Mouse (Mus musculus): ENCODE measurements around the gene Ccr8. TPM values are rescaled to one million over a fixed set of nuclear protein-coding genes. Genes with fewer than 3 reads are reported as not detected.

The Ccr8 gene
- polyA plus RNA-seq, 1 experiment from 2014 or later = 0.79 TPM

- peaks cover 15% of the 10 kb centered on the region for H3K36me3 ChIP-seq
- no peak overlapping the region for H3K9ac ChIP-seq
- no peak overlapping the region for H3K4me3 ChIP-seq
- WGBS = 98% methylated on average over 2 of the region's 2 CpGs
- no peaks in the 10 kb centered on the region for H3K27me3 ChIP-seq
- H3K9me3 ChIP-seq = no peaks in the 10 kb centered on the region
- no peak overlapping the region for H3K27ac ChIP-seq
- H3K4me1 ChIP-seq = peaks cover 6% of the 10 kb centered on the region
- no peak for ATAC-seq (ENCODE audit: borderline replicate concordance, extremely low read depth, low FRiP score, low TSS enrichment)
- H3K4me2 ChIP-seq = no peak overlapping the region
Measured at GRCm38 (mm10) chr9:120114789-120115151, 22.9 kb downstream of the Ccr8 start.

- H3K4me2 ChIP-seq = no peak overlapping the region
- H3K4me3 ChIP-seq = no peak overlapping the region
Measured at GRCm38 (mm10) chr9:120115580-120115979, 23.7 kb downstream of the Ccr8 start.

GRCm38 (mm10) chr9:120116184-120116624 is 24.3 kb downstream of the Ccr8 start:
- no peak overlapping the region for H3K27ac ChIP-seq
- H3K9ac ChIP-seq = no peak overlapping the region
- 72% methylated on average over 8 of the region's 8 CpGs for WGBS
- ATAC-seq (ENCODE audit: borderline replicate concordance, extremely low read depth, low FRiP score, low TSS enrichment) = no peak
- peaks cover 27% of the 10 kb centered on the region for H3K36me3 ChIP-seq
- H3K4me1 ChIP-seq = peaks cover 3% of the 10 kb centered on the region
- no peaks in the 10 kb centered on the region for H3K9me3 ChIP-seq
- H3K4me2 ChIP-seq = no peak overlapping the region
- H3K4me3 ChIP-seq = no peak overlapping the region
- no peaks in the 10 kb centered on the region for H3K27me3 ChIP-seq

More at GRCm38 (mm10) chr9:120115580-120115979, 23.7 kb downstream of the Ccr8 start:
- H3K27me3 ChIP-seq = no peaks in the 10 kb centered on the region
- H3K36me3 ChIP-seq = peaks cover 21% of the 10 kb centered on the region
- 74% methylated on average over 5 of the region's 5 CpGs for WGBS
- peaks cover 6% of the 10 kb centered on the region for H3K4me1 ChIP-seq
- H3K27ac ChIP-seq = no peak overlapping the region
- no peak overlapping the region for H3K9ac ChIP-seq
- no peaks in the 10 kb centered on the region for H3K9me3 ChIP-seq
- no peak for ATAC-seq (ENCODE audit: borderline replicate concordance, extremely low read depth, low FRiP score, low TSS enrichment)

GRCm38 (mm10) chr9:120118212-120118611 is 26.3 kb downstream of the Ccr8 start:
- ATAC-seq (ENCODE audit: borderline replicate concordance, extremely low read depth, low FRiP score, low TSS enrichment) = no peak
- H3K4me3 ChIP-seq = no peak overlapping the region
- WGBS = 86% methylated on average over 4 of the region's 4 CpGs
- H3K27ac ChIP-seq = no peak overlapping the region
- H3K36me3 ChIP-seq = peaks cover 41% of the 10 kb centered on the region
- H3K4me1 ChIP-seq = no peaks in the 10 kb centered on the region
- no peaks in the 10 kb centered on the region for H3K27me3 ChIP-seq
- H3K9me3 ChIP-seq = no peaks in the 10 kb centered on the region
- H3K9ac ChIP-seq = no peak overlapping the region
- H3K4me2 ChIP-seq = no peak overlapping the region

GRCm38 (mm10) chr9:120120503-120120902 is 28.6 kb downstream of the Ccr8 start:
- WGBS = 89% methylated on average over 7 of the region's 7 CpGs
- peaks cover 49% of the 10 kb centered on the region for H3K36me3 ChIP-seq
- no peaks in the 10 kb centered on the region for H3K27me3 ChIP-seq

GRCm38 (mm10) chr9:120126868-120127267 is 35.0 kb downstream of the Ccr8 start:
- no peak for ATAC-seq (ENCODE audit: borderline replicate concordance, extremely low read depth, low FRiP score, low TSS enrichment)
- peak overlapping the region; percentile 92 for H3K4me3 ChIP-seq
- H3K9ac ChIP-seq = peak overlapping the region; percentile 37; the same call in 1 of the 2 replicates
- no peaks in the 10 kb centered on the region for H3K27me3 ChIP-seq
- H3K36me3 ChIP-seq = peaks cover 49% of the 10 kb centered on the region
- H3K9me3 ChIP-seq = no peaks in the 10 kb centered on the region
- 48% methylated on average over 11 of the region's 11 CpGs for WGBS
- H3K4me2 ChIP-seq = peak overlapping the region; percentile 56
- peak overlapping the region; percentile 78 for H3K27ac ChIP-seq
- peaks cover 18% of the 10 kb centered on the region for H3K4me1 ChIP-seq

More at GRCm38 (mm10) chr9:120120503-120120902, 28.6 kb downstream of the Ccr8 start:
- Histone ChIP-seq H3K4me1 (no peaks in the 10 kb centered on the region), H3K4me3 (no peak overlapping the region), H3K27ac (no peak overlapping the region), H3K9ac (no peak overlapping the region), H3K9me3 (no peaks in the 10 kb centered on the region), H3K4me2 (no peak overlapping the region)
- no peak for ATAC-seq (ENCODE audit: borderline replicate concordance, extremely low read depth, low FRiP score, low TSS enrichment)

- Histone ChIP-seq H3K27ac (peak within 1 kb of the TSS; percentile 92), H3K36me3 (peaks cover 52% of the 10 kb centered on the region)
- under 1% methylated on average over 69 of the region's 72 CpGs for WGBS
Measured at GRCm38 (mm10) chr9:120127538-120128251, 35.8 kb downstream of the Ccr8 start, which contains the start of gene Rpsa. Rpsa (plus strand) TSS chr9:120127689.

GRCm38 (mm10) chr9:120129276-120129675 is 37.4 kb downstream of the Ccr8 start:
- no peak for ATAC-seq (ENCODE audit: borderline replicate concordance, extremely low read depth, low FRiP score, low TSS enrichment)
- Histone ChIP-seq H3K4me3 (peak overlapping the region; percentile 92), H3K9ac (peak overlapping the region; percentile 100), H3K36me3 (peaks cover 45% of the 10 kb centered on the region), H3K9me3 (no peaks in the 10 kb centered on the region), H3K4me2 (peak overlapping the region; percentile 83), H3K4me1 (peaks cover 18% of the 10 kb centered on the region), H3K27me3 (no peaks in the 10 kb centered on the region), H3K27ac (0 out of 2 replicates have a peak overlapping the region, but pooled peaks have one; percentile 41)
- WGBS = 53% methylated on average over 10 of the region's 10 CpGs

More at GRCm38 (mm10) chr9:120127538-120128251, 35.8 kb downstream of the Ccr8 start, which contains the start of gene Rpsa:
- peak; percentile 97 for ATAC-seq (ENCODE audit: borderline replicate concordance, extremely low read depth, low FRiP score, low TSS enrichment)
- Histone ChIP-seq H3K9me3 (no peaks in the 10 kb centered on the region), H3K9ac (peak within 1 kb of the TSS; percentile 100), H3K27me3 (no peaks in the 10 kb centered on the region), H3K4me1 (peaks cover 18% of the 10 kb centered on the region), H3K4me3 (peak within 1 kb of the TSS; percentile 92), H3K4me2 (peak within 1 kb of the TSS; percentile 83)

- Histone ChIP-seq H3K9ac (no peak overlapping the region), H3K27me3 (no peaks in the 10 kb centered on the region), H3K27ac (no peak overlapping the region), H3K4me3 (no peak overlapping the region), H3K4me1 (peaks cover 17% of the 10 kb centered on the region), H3K4me2 (no peak overlapping the region), H3K36me3 (peaks cover 45% of the 10 kb centered on the region), H3K9me3 (no peaks in the 10 kb centered on the region)
- ATAC-seq (ENCODE audit: borderline replicate concordance, extremely low read depth, low FRiP score, low TSS enrichment) = no peak
- WGBS = 81% methylated on average over 3 of the region's 3 CpGs
Measured at GRCm38 (mm10) chr9:120131784-120132288, 39.9 kb downstream of the Ccr8 start.

GRCm38 (mm10) chr9:120132980-120133754 is 41.3 kb downstream of the Ccr8 start:
- 0 out of 2 replicates have a peak overlapping the region, but pooled peaks have one; percentile 13 for H3K27ac ChIP-seq
- peaks cover 45% of the 10 kb centered on the region for H3K36me3 ChIP-seq
- no peak overlapping the region; the same call in 1 of the 2 replicates for H3K9ac ChIP-seq
- no peak overlapping the region for H3K4me2 ChIP-seq
- no peak overlapping the region for H3K4me3 ChIP-seq
- no peaks in the 10 kb centered on the region for H3K27me3 ChIP-seq
- no peak for ATAC-seq (ENCODE audit: borderline replicate concordance, extremely low read depth, low FRiP score, low TSS enrichment)
- WGBS = 30% methylated on average over 8 of the region's 8 CpGs
- peaks cover 16% of the 10 kb centered on the region for H3K4me1 ChIP-seq
- no peaks in the 10 kb centered on the region for H3K9me3 ChIP-seq

GRCm38 (mm10) chr9:120133755-120134475 is 42.0 kb downstream of the Ccr8 start:
- H3K36me3 ChIP-seq = peaks cover 41% of the 10 kb centered on the region
- H3K4me2 ChIP-seq = no peak overlapping the region
- no peaks in the 10 kb centered on the region for H3K27me3 ChIP-seq
- H3K27ac ChIP-seq = 0 out of 2 replicates have a peak overlapping the region, but pooled peaks have one; percentile 13
- 48% methylated on average over 6 of the region's 6 CpGs for WGBS
- H3K9me3 ChIP-seq = no peaks in the 10 kb centered on the region
- ATAC-seq (ENCODE audit: borderline replicate concordance, extremely low read depth, low FRiP score, low TSS enrichment) = no peak
- H3K9ac ChIP-seq = no peak overlapping the region
- no peak overlapping the region for H3K4me3 ChIP-seq
- H3K4me1 ChIP-seq = peaks cover 10% of the 10 kb centered on the region
